Mouse (Mus musculus): Measurements from ENCODE around the gene Evl. TPM values are rescaled to one million over a fixed set of nuclear protein-coding genes. Genes with fewer than 3 reads are reported as not detected.

Evl gene
- total and polyA plus RNA-seq, 3 experiments, result 3.2 to 29.3 (median 11.3) TPM

DNA sequence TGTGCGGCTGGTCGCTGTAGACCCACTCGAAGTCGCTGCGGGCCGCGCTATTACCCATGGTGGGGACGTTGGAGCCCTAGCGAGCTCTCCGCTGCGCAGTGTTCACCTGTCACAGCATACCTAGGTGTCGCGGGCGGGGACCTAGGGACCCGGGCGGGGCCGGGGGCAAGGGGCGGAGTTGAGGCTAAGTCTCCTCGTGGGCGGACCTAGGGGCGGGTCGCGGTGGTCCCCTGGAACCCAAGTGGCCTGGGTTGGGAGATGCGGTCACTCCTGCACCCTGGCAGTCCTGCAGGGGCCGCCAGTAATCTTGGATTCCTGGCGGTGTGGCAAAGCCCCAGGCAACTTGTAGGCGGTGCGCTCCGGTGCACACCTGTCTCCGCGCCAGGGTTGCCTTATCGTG, 147.7 kb downstream of the Evl start, which contains the start of gene Degs2:
Degs2 (minus strand) TSS at position 131 of the 400 bp plus-strand sequence.
- Histone ChIP-seq H3K27me3 (replicated peaks) (peaks cover 73% of the 10 kb centered on the region), H3K79me2 (replicated peaks; ENCODE audit: control insufficient read depth, extremely low read depth, insufficient read depth, poor library complexity, severe bottlenecking) (no peaks in the 10 kb centered on the region), H3K4me2 (ENCODE audit: insufficient read depth, low read depth, poor library complexity, severe bottlenecking) (no peak within 1 kb of the TSS), H3K4me1 (ENCODE audit: control insufficient read depth in 1 of 2, insufficient read depth in 2 of 2) (no peaks in the 10 kb centered on the region), H3K9ac (ENCODE audit: insufficient read depth, low read depth) (no peak within 1 kb of the TSS), H3K4me3 (replicated peaks in 1 of 3; ENCODE audit: low read depth in 2 of 3, low read length in 2 of 3, poor library complexity in 1 of 3) (no peak within 1 kb of the TSS), H3K36me3 (replicated peaks in 1 of 2; ENCODE audit: control insufficient read depth in 1 of 2, insufficient read depth in 1 of 2, low read length in 1 of 2) (no peaks in the 10 kb centered on the region), H3K27ac (ENCODE audit: insufficient read depth, low read depth) (no peak within 1 kb of the TSS), H3K9me3 (replicated peaks; ENCODE audit: low read length) (no peaks in the 10 kb centered on the region)
- in situ Hi-C loops (cut with MboI; ENCODE audit: low pct_ligation_motif_present, low pct_unique_long_range_greater_than_20kb, low sequenced_read_pairs) (no loop called here), dilution Hi-C loops (cut with MboI; ENCODE audit: extremely low pct_ligation_motif_present, extremely low pct_unique_long_range_greater_than_20kb, low sequenced_read_pairs) (no loop called here)
- TF ChIP-seq ZMIZ1 (IDR thresholded peaks at IDR 0.05; ENCODE audit: low read depth, low read length) (no peak), MAX (IDR thresholded peaks at IDR 0.05; ENCODE audit: low read length) (no peak), MAZ (IDR thresholded peaks at IDR 0.05; ENCODE audit: low read depth, low read length) (no peak), MYC (IDR thresholded peaks at IDR 0.05; ENCODE audit: low read depth, low read length) (no peak), POLR2AphosphoS2 (IDR thresholded peaks at IDR 0.05; ENCODE audit: low read depth, low read length) (no peak), MAFK (IDR thresholded peaks at IDR 0.05; ENCODE audit: insufficient replicate concordance, low read length) (no peak), KAT2A (IDR thresholded peaks at IDR 0.05; ENCODE audit: insufficient replicate concordance, low read length) (no peak), ELF1 (IDR thresholded peaks at IDR 0.05; ENCODE audit: low read depth, low read length) (no peak), HCFC1 (IDR thresholded peaks at IDR 0.05; ENCODE audit: low read depth, low read length) (no peak), PAX5 (IDR thresholded peaks at IDR 0.05; ENCODE audit: low read length) (no peak), USF1 (IDR thresholded peaks at IDR 0.05; ENCODE audit: low read depth, low read length) (no peak), CTCF (conservative IDR thresholded peaks at IDR 0.05 in 1 of 2, IDR thresholded peaks at IDR 0.05 in 1 of 2; ENCODE audit: low read depth in 2 of 2, low read length in 2 of 2) (no peak), MEF2A (IDR thresholded peaks at IDR 0.05; ENCODE audit: borderline replicate concordance, low read depth, low read length) (no peak), ZNF384 (IDR thresholded peaks at IDR 0.05; ENCODE audit: low read depth, low read length) (no peak)
- DNase-seq (ENCODE audit: extremely low read depth), result no peak

DNA sequence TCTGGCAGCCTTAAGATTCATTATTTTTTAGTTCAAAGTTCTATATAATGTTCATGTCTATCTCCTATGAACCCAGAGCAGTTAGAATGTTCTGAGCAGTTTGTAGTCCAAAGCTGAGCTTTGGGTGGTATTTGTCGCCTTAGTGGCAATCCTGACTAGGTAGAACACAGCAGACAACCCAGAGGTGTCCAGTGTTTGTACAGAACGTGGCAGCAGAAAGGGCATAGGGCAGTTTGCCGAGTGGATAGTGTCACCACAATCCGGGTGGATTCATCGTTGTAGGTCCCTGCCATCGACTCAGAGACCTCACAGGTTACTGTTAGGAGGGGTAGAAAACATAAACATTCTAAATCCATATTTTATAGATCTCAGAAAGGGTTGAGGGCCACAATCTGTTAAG, 151.0 kb downstream of the Evl start:
- Histone ChIP-seq H3K36me3 (replicated peaks in 1 of 2; ENCODE audit: control insufficient read depth in 1 of 2, insufficient read depth in 1 of 2, low read length in 1 of 2) (no peaks in the 10 kb centered on the region), H3K79me2 (replicated peaks; ENCODE audit: control insufficient read depth, extremely low read depth, insufficient read depth, poor library complexity, severe bottlenecking) (no peaks in the 10 kb centered on the region), H3K27ac (ENCODE audit: insufficient read depth, low read depth) (no peak overlapping the region), H3K4me3 (replicated peaks in 1 of 3; ENCODE audit: low read depth in 2 of 3, low read length in 2 of 3, poor library complexity in 1 of 3) (no peak overlapping the region), H3K9me3 (replicated peaks; ENCODE audit: low read length) (no peaks in the 10 kb centered on the region), H3K4me2 (ENCODE audit: insufficient read depth, low read depth, poor library complexity, severe bottlenecking) (no peak overlapping the region), H3K4me1 (ENCODE audit: control insufficient read depth in 1 of 2, insufficient read depth in 2 of 2) (no peaks in the 10 kb centered on the region), H3K9ac (ENCODE audit: insufficient read depth, low read depth) (no peak overlapping the region), H3K27me3 (replicated peaks) (peaks cover 63% of the 10 kb centered on the region)
- TF ChIP-seq USF1 (IDR thresholded peaks at IDR 0.05; ENCODE audit: low read depth, low read length) (no peak), BHLHE40 (IDR thresholded peaks at IDR 0.05; ENCODE audit: low read depth, low read length) (no peak), E2F4 (IDR thresholded peaks at IDR 0.05; ENCODE audit: insufficient replicate concordance, low read depth, low read length) (no peak), IRF4 (IDR thresholded peaks at IDR 0.05; ENCODE audit: low read depth, low read length) (no peak), CHD2 (IDR thresholded peaks at IDR 0.05; ENCODE audit: low read length) (no peak), SMC3 (IDR thresholded peaks at IDR 0.05; ENCODE audit: low read depth, low read length) (no peak), ETS1 (conservative IDR thresholded peaks at IDR 0.05; ENCODE audit: low read depth, low read length) (no peak), EP300 (IDR thresholded peaks at IDR 0.05; ENCODE audit: low read length) (no peak), UBTF (IDR thresholded peaks at IDR 0.05; ENCODE audit: low read depth, low read length) (no peak), ZNF384 (IDR thresholded peaks at IDR 0.05; ENCODE audit: low read depth, low read length) (no peak), TCF12 (IDR thresholded peaks at IDR 0.05; ENCODE audit: low read depth, low read length) (no peak), ZMIZ1 (IDR thresholded peaks at IDR 0.05; ENCODE audit: low read depth, low read length) (no peak), GABPA (IDR thresholded peaks at IDR 0.05; ENCODE audit: insufficient replicate concordance, low read depth, low read length) (no peak), NRF1 (IDR thresholded peaks at IDR 0.05; ENCODE audit: low read depth, low read length) (no peak), TBP (conservative IDR thresholded peaks at IDR 0.05; ENCODE audit: low read depth, low read length) (no peak), MAX (IDR thresholded peaks at IDR 0.05; ENCODE audit: low read length) (no peak), MXI1 (IDR thresholded peaks at IDR 0.05; ENCODE audit: low read depth, low read length) (no peak)
- dilution Hi-C loops (cut with MboI; ENCODE audit: extremely low pct_ligation_motif_present, extremely low pct_unique_long_range_greater_than_20kb, low sequenced_read_pairs) (no loop called here), in situ Hi-C loops (cut with MboI; ENCODE audit: low pct_ligation_motif_present, low pct_unique_long_range_greater_than_20kb, low sequenced_read_pairs) (no loop called here)
- DNase-seq (ENCODE audit: extremely low read depth), result no peak
